Mouse (Mus musculus) limb, embryonic 15.5 days (tissue): ENCODE results near the gene Rnf144a. TPM values are rescaled to one million over a fixed set of nuclear protein-coding genes. Genes with fewer than 3 reads are reported as not detected.

Source experiments
- ATAC-seq: fragments of 200-750 bp; cut with Nextera tagmentation; 2 replicates; pipeline ENCODE4 v1.8.0; 2017; ENCODE audit warnings: low read depth, moderate TSS enrichment; ENCODE audit not compliant: insufficient number of reproducible peaks, low FRiP score, low TSS enrichment
- H3K27ac ChIP-seq: fragments of 300-500 bp; sonication (generic); 2 replicates; pipeline ENCODE4 v1.5.1; 2015; ENCODE audit warnings: moderate library complexity, mild to moderate bottlenecking, inconsistent platforms
- H3K27me3 ChIP-seq: fragments of 300-500 bp; sonication (generic); 2 replicates; pipeline ENCODE4 v1.6.1; 2015; ENCODE audit warnings: inconsistent platforms
- H3K36me3 ChIP-seq: fragments of 300-500 bp; sonication (generic); 2 replicates; pipeline ENCODE4 v1.6.1; 2015; ENCODE audit warnings: inconsistent platforms
- H3K4me1 ChIP-seq: fragments of 300-500 bp; sonication (generic); 2 replicates; pipeline ENCODE4 v1.6.1; 2015; ENCODE audit warnings: inconsistent platforms
- H3K4me2 ChIP-seq: fragments of 300-500 bp; sonication (generic); 2 replicates; pipeline ENCODE4 v1.6.1; 2015; ENCODE audit warnings: mild to moderate bottlenecking, inconsistent platforms
- H3K4me3 ChIP-seq: fragments of 300-500 bp; sonication (generic); 2 replicates; pipeline ENCODE4 v1.5.1; 2015; ENCODE audit warnings: mild to moderate bottlenecking, inconsistent platforms
- H3K9ac ChIP-seq: fragments of 300-500 bp; sonication (generic); 2 replicates; pipeline ENCODE4 v1.6.1; 2015; ENCODE audit warnings: inconsistent platforms
- H3K9me3 ChIP-seq: fragments of 300-500 bp; sonication (generic); 2 replicates; pipeline ENCODE4 v1.6.1; 2016; ENCODE audit warnings: inconsistent platforms
- WGBS: fragments of 180-500 bp; shearing (Covaris S2); methylation state at CpG from one replicate; pipeline ENCODE4 v1.1.7; 2015; 5-methylcytosine and 5-hydroxymethylcytosine counted together
- polyA plus RNA-seq: library from polyadenylated mRNA; unstranded; fragments of >200 nt; fragmentation: Nextera tagmentation; extraction: Ambion mirVana; gene quantifications from 2 replicates; pipeline ENCODE4 v1.2.1, GENCODE M21; 2015

Gene Rnf144a
- polyA plus RNA-seq, 1 experiment from 2014 or later: 39.7 TPM

DNA sequence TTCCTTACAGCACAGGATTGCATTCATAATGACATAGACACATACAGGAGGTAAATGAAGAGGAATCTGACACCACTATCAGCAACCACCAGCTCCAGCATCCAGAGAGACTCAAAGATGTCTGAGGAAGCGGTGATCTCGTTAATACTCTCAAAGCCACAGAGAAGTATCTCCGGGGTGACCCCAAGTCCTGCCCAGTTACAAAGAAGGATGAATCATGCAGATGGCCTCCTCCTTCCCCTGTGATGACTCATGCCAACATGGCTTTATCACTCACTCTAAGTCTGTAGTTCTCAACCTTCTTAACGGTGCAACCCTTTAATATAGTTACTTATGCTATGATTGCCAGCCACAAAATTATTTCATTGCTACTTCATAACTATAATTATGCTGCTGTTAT is 74.4 kb downstream of the Rnf144a start:
- H3K27me3 ChIP-seq: no peaks in the 10 kb centered on the region
- H3K36me3 ChIP-seq: peaks cover 25% of the 10 kb centered on the region
- 91% methylated on average over 4 of the region's 4 CpGs for WGBS
- H3K9me3 ChIP-seq: no peaks in the 10 kb centered on the region
- no peaks in the 10 kb centered on the region for H3K4me1 ChIP-seq
- H3K27ac ChIP-seq: no peak overlapping the region
- no peak for ATAC-seq
- H3K4me2 ChIP-seq: no peak overlapping the region
- H3K9ac ChIP-seq: no peak overlapping the region
- no peak overlapping the region for H3K4me3 ChIP-seq

DNA sequence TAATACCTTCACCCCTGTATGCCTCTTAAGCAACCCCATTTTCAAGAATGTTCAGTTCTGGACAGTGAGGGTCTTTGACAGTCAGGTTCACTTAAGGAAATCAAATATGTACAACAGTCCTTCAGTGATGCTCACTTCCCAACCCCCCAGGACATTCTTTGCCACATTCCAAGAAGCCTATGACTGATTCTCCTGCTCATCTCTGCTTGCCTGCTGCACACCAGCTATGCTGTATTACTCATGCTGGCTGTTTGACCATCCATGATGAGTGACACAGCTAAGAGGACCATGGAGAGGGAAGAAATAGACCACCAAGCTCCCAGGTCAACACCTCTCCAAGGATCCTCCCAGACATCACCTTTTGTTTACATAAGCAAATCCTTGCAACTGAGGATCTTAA is 75.2 kb downstream of the Rnf144a start:
- no peak overlapping the region for H3K4me3 ChIP-seq
- H3K36me3 ChIP-seq: peaks cover 27% of the 10 kb centered on the region
- H3K9me3 ChIP-seq: no peaks in the 10 kb centered on the region
- H3K27ac ChIP-seq: no peak overlapping the region
- ATAC-seq: no peak
- no peak overlapping the region for H3K4me2 ChIP-seq
- no peaks in the 10 kb centered on the region for H3K27me3 ChIP-seq
- no peaks in the 10 kb centered on the region for H3K4me1 ChIP-seq
- no peak overlapping the region for H3K9ac ChIP-seq

DNA sequence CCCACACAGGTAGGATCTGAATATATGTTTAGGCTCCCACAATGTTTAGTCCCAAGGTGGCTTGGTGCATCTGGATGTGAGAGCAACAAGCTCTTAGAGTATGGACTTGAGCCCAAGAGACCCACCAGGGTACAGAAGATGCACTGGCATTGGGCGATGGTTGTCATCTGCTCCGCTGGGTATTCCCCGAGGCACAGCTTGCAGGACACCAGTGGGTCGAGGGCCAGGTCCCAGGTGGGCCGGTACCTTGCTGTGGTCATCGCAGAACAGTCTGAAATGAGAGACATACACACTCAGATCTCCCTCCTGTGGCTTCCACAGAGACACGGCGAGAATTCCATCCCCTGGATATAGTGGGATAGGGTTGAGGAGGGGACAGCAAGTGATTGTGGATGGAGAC is 75.9 kb downstream of the Rnf144a start:
- Histone ChIP-seq H3K9ac (no peak overlapping the region), H3K36me3 (peaks cover 27% of the 10 kb centered on the region), H3K4me3 (no peak overlapping the region), H3K27ac (no peak overlapping the region), H3K9me3 (no peaks in the 10 kb centered on the region), H3K4me2 (no peak overlapping the region), H3K27me3 (no peaks in the 10 kb centered on the region), H3K4me1 (no peaks in the 10 kb centered on the region)
- 93% methylated on average over 8 of the region's 8 CpGs for WGBS
- no peak for ATAC-seq

DNA sequence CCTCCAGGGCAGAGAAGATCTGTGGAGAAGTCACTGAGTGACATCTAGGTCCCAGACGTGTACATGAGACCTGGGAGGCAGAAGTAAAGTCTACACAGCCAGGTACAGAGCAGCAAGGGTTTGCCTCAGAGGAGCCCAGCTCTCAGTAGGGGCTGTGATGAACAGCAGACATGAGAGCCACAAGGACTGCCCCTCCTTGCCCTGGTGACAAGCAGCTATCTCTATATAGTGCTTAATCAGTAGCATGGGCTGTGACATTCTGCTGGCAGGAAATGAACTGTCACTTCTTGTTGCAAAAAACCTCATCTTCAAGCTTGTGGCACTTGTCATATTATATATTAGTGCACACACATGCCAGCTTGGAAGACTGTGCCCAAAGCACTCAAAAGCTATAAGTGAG is 81.4 kb downstream of the Rnf144a start:
- no peak overlapping the region for H3K4me2 ChIP-seq
- peaks cover 30% of the 10 kb centered on the region for H3K36me3 ChIP-seq
- no peaks in the 10 kb centered on the region for H3K9me3 ChIP-seq
- H3K4me3 ChIP-seq: no peak overlapping the region
- ATAC-seq: no peak
- 72% methylated on average over 1 of the region's 1 CpGs for WGBS
- no peak overlapping the region for H3K9ac ChIP-seq
- peaks cover 13% of the 10 kb centered on the region for H3K4me1 ChIP-seq
- H3K27ac ChIP-seq: no peak overlapping the region
- no peaks in the 10 kb centered on the region for H3K27me3 ChIP-seq

GRCm38 (mm10) chr12:26331048-26331447 is 84.0 kb downstream of the Rnf144a start:
- peak; percentile 75 for ATAC-seq
- 52% methylated on average over 3 of the region's 3 CpGs for WGBS
- no peak overlapping the region for H3K4me2 ChIP-seq
- H3K36me3 ChIP-seq: peaks cover 29% of the 10 kb centered on the region
- H3K9ac ChIP-seq: no peak overlapping the region
- peaks cover 13% of the 10 kb centered on the region for H3K4me1 ChIP-seq
- H3K27ac ChIP-seq: peak overlapping the region; percentile 84
- no peak overlapping the region for H3K4me3 ChIP-seq
- no peaks in the 10 kb centered on the region for H3K27me3 ChIP-seq
- no peaks in the 10 kb centered on the region for H3K9me3 ChIP-seq

GRCm38 (mm10) chr12:26329756-26330155 is 85.3 kb downstream of the Rnf144a start:
- Histone ChIP-seq H3K27ac (peak overlapping the region; percentile 27; the same call in 1 of the 2 replicates), H3K4me1 (peaks cover 13% of the 10 kb centered on the region), H3K4me3 (no peak overlapping the region), H3K36me3 (peaks cover 35% of the 10 kb centered on the region), H3K4me2 (no peak overlapping the region), H3K9ac (no peak overlapping the region), H3K27me3 (no peaks in the 10 kb centered on the region), H3K9me3 (no peaks in the 10 kb centered on the region)
- WGBS: 57% methylated on average over 5 of the region's 5 CpGs
- no peak for ATAC-seq

DNA sequence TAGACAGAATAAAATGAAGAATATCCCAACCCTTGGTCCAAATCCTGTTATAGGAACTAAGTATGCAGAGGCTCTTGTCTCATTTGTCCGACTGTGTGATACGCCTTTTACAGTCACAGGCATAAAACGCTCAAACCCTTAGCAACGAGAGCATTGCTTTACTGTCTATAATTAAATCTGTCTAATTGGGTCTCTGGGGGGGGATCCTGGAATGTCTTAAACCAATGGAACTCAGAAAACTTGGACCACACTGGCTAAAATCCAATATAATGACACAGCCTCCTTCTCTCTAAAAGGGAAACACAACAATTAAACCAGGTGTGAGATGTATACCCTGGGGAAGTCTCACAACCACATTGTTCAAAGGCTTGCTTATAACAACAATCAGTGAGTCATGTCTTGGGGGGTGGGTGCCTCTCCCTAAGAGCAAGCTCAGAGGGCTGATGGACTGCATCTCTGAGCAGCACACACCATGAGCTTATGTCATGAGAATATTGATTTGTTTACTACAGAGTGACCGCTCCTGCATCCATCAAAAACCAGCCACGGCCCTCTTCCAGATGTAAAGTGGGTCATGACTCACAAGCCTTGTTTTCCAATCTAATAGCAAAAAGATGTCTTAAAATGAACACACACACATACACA is 85.9 kb downstream of the Rnf144a start:
- Histone ChIP-seq H3K27me3 (no peaks in the 10 kb centered on the region), H3K9ac (no peak overlapping the region), H3K36me3 (peaks cover 41% of the 10 kb centered on the region), H3K4me2 (no peak overlapping the region), H3K4me3 (no peak overlapping the region), H3K27ac (no peak overlapping the region), H3K4me1 (peaks cover 13% of the 10 kb centered on the region), H3K9me3 (no peaks in the 10 kb centered on the region)
- WGBS: 54% methylated on average over 6 of the region's 6 CpGs
- no peak for ATAC-seq

DNA sequence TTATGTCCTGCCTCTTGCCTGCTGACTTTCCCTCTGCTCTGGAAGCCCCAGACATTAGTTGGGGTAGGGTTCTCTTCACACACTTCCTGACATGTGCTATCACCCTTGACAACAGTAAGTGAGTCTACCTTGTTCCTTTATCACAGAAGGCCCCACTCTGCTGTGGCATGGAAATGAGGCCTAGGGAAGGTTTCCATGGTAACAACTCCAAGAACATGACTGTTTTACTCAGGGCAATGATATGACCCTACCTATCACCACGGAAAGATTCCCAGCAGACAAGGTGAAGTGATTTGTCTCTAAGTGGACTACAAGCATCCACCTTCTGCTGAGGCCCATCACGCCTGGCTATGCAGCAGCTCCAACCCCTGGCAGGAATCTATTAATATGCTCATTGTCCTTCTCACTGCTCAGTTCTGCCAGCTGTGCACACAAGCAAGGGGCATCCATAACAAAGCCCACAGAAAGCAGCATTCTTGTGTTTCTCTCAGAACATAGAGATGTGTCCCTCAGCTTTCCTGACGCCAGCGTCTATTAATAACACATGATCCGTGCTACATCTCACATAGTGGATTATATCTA is 91.2 kb downstream of the Rnf144a start:
- no peaks in the 10 kb centered on the region for H3K27me3 ChIP-seq
- no peak overlapping the region for H3K4me2 ChIP-seq
- no peak overlapping the region for H3K9ac ChIP-seq
- no peak for ATAC-seq
- no peak overlapping the region for H3K27ac ChIP-seq
- no peaks in the 10 kb centered on the region for H3K4me1 ChIP-seq
- peaks cover 76% of the 10 kb centered on the region for H3K36me3 ChIP-seq
- no peak overlapping the region for H3K4me3 ChIP-seq
- H3K9me3 ChIP-seq: no peaks in the 10 kb centered on the region
- whole genome bisulfite sequencing: 92% methylated on average over 5 of the region's 5 CpGs

- Histone ChIP-seq H3K4me2 (no peak overlapping the region), H3K27ac (no peak overlapping the region), H3K9me3 (no peaks in the 10 kb centered on the region), H3K27me3 (no peaks in the 10 kb centered on the region), H3K4me1 (no peaks in the 10 kb centered on the region), H3K36me3 (peaks cover 61% of the 10 kb centered on the region), H3K4me3 (no peak overlapping the region), H3K9ac (no peak overlapping the region)
- no peak for ATAC-seq
- 79% methylated on average over 3 of the region's 3 CpGs for WGBS
Observed at GRCm38 (mm10) chr12:26316261-26316660, 98.8 kb downstream of the Rnf144a start.

- Histone ChIP-seq H3K27ac (no peak overlapping the region), H3K9ac (no peak overlapping the region), H3K4me3 (no peak overlapping the region), H3K4me2 (no peak overlapping the region), H3K27me3 (no peaks in the 10 kb centered on the region), H3K4me1 (no peaks in the 10 kb centered on the region), H3K9me3 (no peaks in the 10 kb centered on the region), H3K36me3 (peaks cover 56% of the 10 kb centered on the region)
- 36% methylated on average over 5 of the region's 5 CpGs for WGBS
- ATAC-seq: no peak
Observed at GRCm38 (mm10) chr12:26314959-26315358, 100.1 kb downstream of the Rnf144a start.

DNA sequence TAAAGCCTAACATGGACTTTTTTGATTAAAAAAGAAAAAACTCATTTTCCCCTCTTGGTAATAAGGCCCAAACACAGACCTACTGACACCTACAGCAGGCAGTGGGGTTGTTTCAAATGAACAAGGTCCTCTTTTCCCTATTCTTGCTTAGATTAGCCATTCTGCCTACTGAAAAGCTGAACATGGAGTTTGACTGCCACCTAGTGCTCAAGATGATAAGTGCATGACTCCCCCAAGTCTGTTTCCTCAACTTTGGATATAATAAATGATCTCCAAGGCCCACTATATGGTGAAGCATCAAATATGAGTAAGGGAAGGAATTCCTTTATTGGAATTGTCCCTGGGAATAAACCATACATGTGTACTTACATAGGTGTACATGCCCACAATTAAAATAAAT is 103.5 kb downstream of the Rnf144a start:
- H3K4me1 ChIP-seq: no peaks in the 10 kb centered on the region
- H3K9me3 ChIP-seq: no peaks in the 10 kb centered on the region
- H3K27me3 ChIP-seq: no peaks in the 10 kb centered on the region
- no peak overlapping the region for H3K4me2 ChIP-seq
- H3K9ac ChIP-seq: no peak overlapping the region
- peaks cover 46% of the 10 kb centered on the region for H3K36me3 ChIP-seq
- no peak for ATAC-seq
- no peak overlapping the region for H3K4me3 ChIP-seq
- H3K27ac ChIP-seq: no peak overlapping the region

GRCm38 (mm10) chr12:26310247-26310646 is 104.8 kb downstream of the Rnf144a start:
- Histone ChIP-seq H3K36me3 (peaks cover 48% of the 10 kb centered on the region), H3K4me2 (no peak overlapping the region), H3K27me3 (no peaks in the 10 kb centered on the region), H3K27ac (no peak overlapping the region), H3K9me3 (no peaks in the 10 kb centered on the region), H3K4me1 (no peaks in the 10 kb centered on the region), H3K9ac (no peak overlapping the region), H3K4me3 (no peak overlapping the region)
- ATAC-seq: no peak
- 84% methylated on average over 11 of the region's 11 CpGs for whole genome bisulfite sequencing

- Histone ChIP-seq H3K4me2 (no peak overlapping the region), H3K9me3 (no peaks in the 10 kb centered on the region), H3K4me1 (no peaks in the 10 kb centered on the region), H3K27ac (no peak overlapping the region), H3K4me3 (no peak overlapping the region), H3K27me3 (no peaks in the 10 kb centered on the region), H3K9ac (no peak overlapping the region), H3K36me3 (peaks cover 8% of the 10 kb centered on the region; the same call in 1 of the 2 replicates)
- ATAC-seq: no peak
- 76% methylated on average over 5 of the region's 5 CpGs for WGBS
Observed at GRCm38 (mm10) chr12:26302886-26303285, 112.2 kb downstream of the Rnf144a start.
